Mouse (Mus musculus): Measurements from ENCODE around the gene Lgr4. TPM values are rescaled to one million over a fixed set of nuclear protein-coding genes. Genes with fewer than 3 reads are reported as not detected.
A peak's percentile ranks its signal among the peaks of the same experiment; 100 is the strongest.

Gene Lgr4
- polyA plus RNA-seq, 1 experiment from 2014 or later, result 7.8 TPM

DNA sequence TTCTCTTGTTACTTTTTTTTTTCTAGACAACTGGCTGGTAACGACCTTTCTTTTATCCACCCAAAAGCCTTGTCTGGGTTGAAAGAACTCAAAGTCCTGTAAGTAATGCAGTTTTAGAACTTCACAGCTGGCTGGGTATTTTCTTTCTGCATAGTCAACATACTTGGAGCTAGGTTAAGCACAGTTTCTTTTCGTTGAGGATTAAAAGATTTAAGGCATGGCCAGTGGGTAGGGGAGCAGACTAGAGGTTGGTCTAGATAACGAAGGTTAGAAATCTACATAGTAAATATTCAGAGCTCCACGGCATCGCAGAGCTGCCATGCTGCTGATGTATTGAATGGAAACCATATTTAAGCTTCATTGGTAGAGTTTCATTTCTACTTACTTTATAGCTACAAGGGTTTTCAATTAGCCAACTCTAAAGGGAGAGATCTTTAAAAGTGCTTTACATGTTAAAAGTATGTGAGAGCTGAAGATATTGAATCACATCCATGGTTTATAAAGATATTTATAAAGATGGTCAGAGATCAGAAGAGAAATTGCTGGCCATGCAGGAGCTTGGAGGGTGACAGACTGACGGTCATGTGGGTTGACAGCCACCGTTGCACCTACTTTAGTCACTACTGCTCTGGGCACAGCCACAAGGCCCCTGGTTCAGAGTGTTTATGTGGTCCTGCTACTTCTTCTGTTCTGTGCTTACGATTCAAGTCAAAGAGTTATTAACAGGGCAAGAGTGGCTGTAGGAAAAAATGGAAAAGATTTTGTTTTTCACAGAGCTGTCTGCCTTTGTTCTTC, 72.4 kb downstream of the Lgr4 start:
- H3K4me1 ChIP-seq, result peaks cover 32% of the 10 kb centered on the region
- no peak overlapping the region for H3K9ac ChIP-seq
- ATAC-seq (ENCODE audit: low FRiP score), result no peak
- H3K4me3 ChIP-seq (replicated peaks), result no peak overlapping the region
- H3K9me3 ChIP-seq, result no peaks in the 10 kb centered on the region
- H3K4me2 ChIP-seq, result no peak overlapping the region
- H3K27ac ChIP-seq, result no peak overlapping the region
- peaks cover 56% of the 10 kb centered on the region for H3K27me3 ChIP-seq
- H3K36me3 ChIP-seq (replicated peaks), result no peaks in the 10 kb centered on the region
- WGBS, result 21% methylated on average over 8 of the region's 8 CpGs

DNA sequence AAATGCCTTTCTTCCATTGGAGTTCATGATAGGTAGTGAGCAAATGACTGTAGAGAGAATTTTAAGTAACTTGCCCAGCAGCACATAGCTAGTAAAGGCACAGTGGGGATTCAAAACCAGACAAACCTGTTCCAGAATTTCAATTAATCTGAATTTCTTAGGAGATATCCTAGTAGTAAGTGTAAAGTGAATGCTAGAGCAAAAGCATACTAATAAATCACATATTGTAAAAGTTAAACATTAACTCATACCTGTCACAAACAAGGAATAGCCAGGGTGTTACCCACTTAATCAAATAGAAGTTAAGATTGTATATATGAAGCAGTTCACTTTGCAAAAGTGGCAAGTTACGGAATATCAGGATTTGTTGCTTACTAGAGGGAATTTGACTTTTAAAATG, 74.3 kb downstream of the Lgr4 start:
- WGBS, result 81% methylated on average over 1 of the region's 1 CpGs
- Histone ChIP-seq H3K27ac (no peak overlapping the region), H3K4me1 (peaks cover 18% of the 10 kb centered on the region), H3K36me3 (replicated peaks) (no peaks in the 10 kb centered on the region), H3K27me3 (peaks cover 46% of the 10 kb centered on the region), H3K9ac (no peak overlapping the region), H3K4me3 (replicated peaks) (no peak overlapping the region), H3K4me2 (no peak overlapping the region), H3K9me3 (no peaks in the 10 kb centered on the region)
- no peak for ATAC-seq (ENCODE audit: low FRiP score)

DNA sequence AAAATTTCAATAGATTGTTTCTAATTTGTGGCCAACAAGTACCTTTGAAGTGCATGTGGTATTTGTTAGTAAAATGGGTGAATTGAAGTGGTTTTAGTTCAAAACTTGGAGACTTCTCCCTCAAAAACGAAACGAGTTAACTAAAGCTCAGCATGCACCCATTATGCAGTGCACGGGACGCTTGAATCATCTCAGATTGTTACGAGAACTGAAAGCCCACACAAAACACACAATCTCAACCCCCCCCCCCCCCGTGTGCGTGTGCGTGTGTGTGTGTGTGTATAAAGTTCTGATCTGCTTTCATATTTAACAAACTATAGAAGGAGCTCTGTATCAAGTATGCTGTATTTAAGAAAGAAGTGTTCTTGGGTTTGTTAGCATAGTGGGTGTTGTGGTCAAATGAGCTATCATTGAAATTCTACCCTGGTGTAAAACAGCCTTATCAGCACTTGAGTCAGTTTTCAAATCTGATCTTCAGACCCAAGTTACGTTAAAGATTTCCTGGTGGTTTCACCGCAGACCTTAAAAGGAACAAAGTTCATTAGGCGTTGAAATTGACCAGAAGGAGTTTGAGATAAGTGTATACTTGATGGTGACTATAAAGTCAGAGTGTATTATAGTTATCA, 75.1 kb downstream of the Lgr4 start:
- Histone ChIP-seq H3K4me2 (no peak overlapping the region), H3K9ac (no peak overlapping the region), H3K4me1 (peaks cover 18% of the 10 kb centered on the region), H3K4me3 (replicated peaks) (no peak overlapping the region), H3K9me3 (no peaks in the 10 kb centered on the region), H3K27me3 (peaks cover 38% of the 10 kb centered on the region), H3K36me3 (replicated peaks) (no peaks in the 10 kb centered on the region), H3K27ac (no peak overlapping the region)
- ATAC-seq (ENCODE audit: low FRiP score), result no peak
- WGBS, result 24% methylated on average over 11 of the region's 11 CpGs

DNA sequence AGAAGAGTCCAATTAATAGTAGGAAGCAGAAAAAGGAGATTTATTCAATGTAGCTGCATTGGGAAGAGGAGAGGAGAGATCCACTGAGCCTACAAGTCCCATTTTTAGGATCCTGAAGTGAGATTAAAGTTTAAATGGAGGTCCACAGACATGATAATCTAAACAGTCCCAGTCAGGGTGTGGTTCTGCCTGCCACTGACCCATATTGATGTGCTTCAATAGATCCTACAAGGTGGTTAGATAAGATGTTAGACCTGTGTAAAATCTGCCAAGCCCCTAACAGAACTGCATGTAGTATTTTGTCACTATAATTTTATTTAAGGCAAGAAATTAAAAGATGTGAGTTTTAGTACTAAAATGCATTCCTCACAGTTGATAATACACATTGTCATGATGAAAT, 76.0 kb downstream of the Lgr4 start:
- H3K36me3 ChIP-seq (replicated peaks), result no peaks in the 10 kb centered on the region
- H3K9me3 ChIP-seq, result no peaks in the 10 kb centered on the region
- H3K27me3 ChIP-seq, result peaks cover 32% of the 10 kb centered on the region
- H3K9ac ChIP-seq, result no peak overlapping the region
- ATAC-seq (ENCODE audit: low FRiP score), result no peak
- H3K27ac ChIP-seq, result no peak overlapping the region
- H3K4me3 ChIP-seq (replicated peaks), result no peak overlapping the region
- no peak overlapping the region for H3K4me2 ChIP-seq
- H3K4me1 ChIP-seq, result peaks cover 18% of the 10 kb centered on the region

DNA sequence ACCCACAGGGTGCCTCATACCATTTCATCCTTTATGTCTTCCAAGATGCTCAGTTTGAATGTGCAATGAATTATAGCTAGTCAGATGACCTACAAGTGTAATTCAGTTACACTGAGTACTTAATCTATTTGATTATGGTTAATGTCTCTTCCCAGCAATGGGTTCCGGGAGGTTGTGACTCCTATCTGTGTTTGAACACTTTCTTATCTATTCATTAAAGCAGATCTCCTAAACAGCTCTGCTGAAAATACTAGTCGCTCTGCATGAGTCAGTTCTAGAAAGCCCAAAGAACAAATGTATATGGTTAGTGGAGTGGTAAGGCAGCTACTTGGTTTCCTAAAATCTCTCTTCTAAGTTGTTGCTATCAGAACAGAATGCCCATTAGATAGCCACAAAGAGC, 77.6 kb downstream of the Lgr4 start:
- Histone ChIP-seq H3K4me2 (no peak overlapping the region), H3K27me3 (peaks cover 30% of the 10 kb centered on the region), H3K4me3 (replicated peaks) (no peak overlapping the region), H3K9me3 (no peaks in the 10 kb centered on the region), H3K9ac (no peak overlapping the region), H3K36me3 (replicated peaks) (no peaks in the 10 kb centered on the region), H3K4me1 (peaks cover 5% of the 10 kb centered on the region; the same call in 1 of the 2 replicates), H3K27ac (no peak overlapping the region)
- 86% methylated on average over 2 of the region's 2 CpGs for WGBS
- ATAC-seq (ENCODE audit: low FRiP score), result no peak

DNA sequence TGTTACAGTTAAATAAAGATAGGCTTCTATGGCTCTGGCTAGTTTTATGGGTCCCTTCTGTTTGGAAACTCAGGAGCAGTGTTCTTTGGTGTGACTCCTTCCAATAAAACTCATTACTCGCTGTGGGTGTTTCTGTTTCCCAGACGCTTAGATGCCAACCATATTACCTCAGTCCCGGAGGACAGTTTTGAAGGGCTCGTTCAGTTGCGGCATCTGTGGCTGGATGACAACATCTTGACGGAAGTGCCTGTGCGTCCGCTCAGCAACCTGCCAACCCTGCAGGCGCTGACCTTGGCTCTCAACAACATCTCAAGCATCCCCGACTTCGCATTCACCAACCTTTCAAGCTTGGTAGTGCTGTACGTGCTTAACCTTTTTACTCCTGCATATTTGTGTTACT, 79.0 kb downstream of the Lgr4 start:
- H3K4me2 ChIP-seq, result no peak overlapping the region
- H3K27ac ChIP-seq, result no peak overlapping the region
- no peak overlapping the region for H3K9ac ChIP-seq
- no peak overlapping the region for H3K4me3 ChIP-seq (replicated peaks)
- ATAC-seq (ENCODE audit: low FRiP score), result no peak
- H3K36me3 ChIP-seq (replicated peaks), result no peaks in the 10 kb centered on the region
- WGBS, result 77% methylated on average over 12 of the region's 12 CpGs
- H3K27me3 ChIP-seq, result peaks cover 19% of the 10 kb centered on the region
- no peaks in the 10 kb centered on the region for H3K4me1 ChIP-seq
- H3K9me3 ChIP-seq, result no peaks in the 10 kb centered on the region

DNA sequence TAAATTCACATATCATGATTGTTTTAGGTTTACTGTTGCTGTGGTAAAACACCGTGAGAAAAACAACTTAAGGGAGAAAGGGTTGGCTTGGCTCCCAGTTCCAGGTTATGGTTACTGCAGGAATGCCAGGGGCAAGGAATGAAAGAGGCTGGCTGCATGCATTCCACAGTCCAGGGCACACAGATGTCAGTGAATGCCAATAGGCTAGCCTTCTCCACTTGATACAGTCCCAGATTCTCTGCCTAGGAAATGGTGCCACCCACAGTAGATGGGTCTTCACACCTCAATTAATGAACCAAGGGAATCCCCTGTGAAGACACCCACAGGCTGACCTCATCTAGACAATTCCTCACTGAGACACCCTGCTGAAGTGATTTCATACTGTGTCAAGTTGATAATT, 87.2 kb downstream of the Lgr4 start:
- no peaks in the 10 kb centered on the region for H3K9me3 ChIP-seq
- WGBS, result 82% methylated on average over 1 of the region's 1 CpGs
- H3K27ac ChIP-seq, result no peak overlapping the region
- no peak overlapping the region for H3K9ac ChIP-seq
- no peak overlapping the region for H3K4me2 ChIP-seq
- H3K4me3 ChIP-seq (replicated peaks), result no peak overlapping the region
- H3K4me1 ChIP-seq, result no peaks in the 10 kb centered on the region
- peaks cover 6% of the 10 kb centered on the region; the same call in 1 of the 2 replicates for H3K27me3 ChIP-seq
- no peaks in the 10 kb centered on the region for H3K36me3 ChIP-seq (replicated peaks)
- ATAC-seq (ENCODE audit: low FRiP score), result no peak

DNA sequence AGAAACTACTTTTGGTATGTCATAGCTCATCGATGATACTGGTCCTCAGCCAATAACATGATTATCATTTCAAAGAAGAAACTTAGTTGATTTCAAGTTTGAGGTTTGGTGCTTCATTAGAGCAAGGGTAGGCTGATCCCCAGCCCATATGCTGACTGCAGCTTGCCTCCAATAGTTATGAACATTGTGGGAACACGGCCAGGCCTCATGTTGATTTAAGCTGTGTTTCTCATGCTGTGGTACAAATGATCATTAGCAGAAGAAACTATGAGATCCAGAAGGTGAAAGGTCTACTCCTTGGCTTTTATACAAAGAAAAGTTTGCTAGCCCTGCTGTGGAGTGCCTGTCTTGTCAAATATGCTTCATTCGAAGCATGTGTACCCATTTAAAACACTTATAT, 87.7 kb downstream of the Lgr4 start:
- Histone ChIP-seq H3K27me3 (peaks cover 6% of the 10 kb centered on the region; the same call in 1 of the 2 replicates), H3K36me3 (replicated peaks) (no peaks in the 10 kb centered on the region), H3K27ac (no peak overlapping the region), H3K9me3 (no peaks in the 10 kb centered on the region), H3K4me1 (no peaks in the 10 kb centered on the region), H3K4me2 (no peak overlapping the region), H3K4me3 (replicated peaks) (no peak overlapping the region), H3K9ac (no peak overlapping the region)
- no peak for ATAC-seq (ENCODE audit: low FRiP score)
- WGBS, result 86% methylated on average over 3 of the region's 3 CpGs

DNA sequence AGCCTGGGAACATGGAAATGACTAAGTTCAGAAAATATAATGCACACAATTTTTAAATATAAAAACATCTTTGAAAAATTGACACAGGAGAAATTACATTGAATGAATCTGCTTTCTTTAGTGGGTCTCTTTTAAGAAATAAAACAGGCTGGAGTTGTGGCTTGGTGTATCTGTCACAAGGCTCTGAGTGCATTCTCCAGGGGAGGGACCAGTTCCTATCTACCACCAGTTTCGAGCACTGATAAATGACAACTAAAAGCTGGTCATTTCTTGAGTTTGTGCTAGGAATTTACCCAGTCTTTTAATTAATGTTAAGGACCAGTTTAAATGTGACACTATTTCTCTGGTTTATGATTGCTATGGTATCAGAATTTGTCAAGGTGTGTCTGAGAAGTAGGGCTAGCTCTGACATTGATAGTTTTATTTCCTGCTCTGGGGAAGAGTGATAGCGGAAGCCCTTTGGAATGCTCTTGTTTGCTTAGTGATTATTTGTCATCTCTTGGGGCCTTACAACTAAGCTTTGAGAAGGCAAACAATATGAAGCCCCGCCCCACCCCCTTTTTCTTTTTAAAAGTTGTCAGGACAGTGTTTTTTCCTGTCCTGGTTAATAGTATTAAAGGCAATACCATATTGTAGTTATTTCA, 88.3 kb downstream of the Lgr4 start:
- H3K9ac ChIP-seq, result no peak overlapping the region
- H3K9me3 ChIP-seq, result no peaks in the 10 kb centered on the region
- H3K27me3 ChIP-seq, result peaks cover 6% of the 10 kb centered on the region; the same call in 1 of the 2 replicates
- no peak overlapping the region for H3K4me3 ChIP-seq (replicated peaks)
- WGBS, result 90% methylated on average over 3 of the region's 3 CpGs
- no peak overlapping the region for H3K4me2 ChIP-seq
- no peak for ATAC-seq (ENCODE audit: low FRiP score)
- no peak overlapping the region for H3K27ac ChIP-seq
- no peaks in the 10 kb centered on the region for H3K4me1 ChIP-seq
- H3K36me3 ChIP-seq (replicated peaks), result no peaks in the 10 kb centered on the region

DNA sequence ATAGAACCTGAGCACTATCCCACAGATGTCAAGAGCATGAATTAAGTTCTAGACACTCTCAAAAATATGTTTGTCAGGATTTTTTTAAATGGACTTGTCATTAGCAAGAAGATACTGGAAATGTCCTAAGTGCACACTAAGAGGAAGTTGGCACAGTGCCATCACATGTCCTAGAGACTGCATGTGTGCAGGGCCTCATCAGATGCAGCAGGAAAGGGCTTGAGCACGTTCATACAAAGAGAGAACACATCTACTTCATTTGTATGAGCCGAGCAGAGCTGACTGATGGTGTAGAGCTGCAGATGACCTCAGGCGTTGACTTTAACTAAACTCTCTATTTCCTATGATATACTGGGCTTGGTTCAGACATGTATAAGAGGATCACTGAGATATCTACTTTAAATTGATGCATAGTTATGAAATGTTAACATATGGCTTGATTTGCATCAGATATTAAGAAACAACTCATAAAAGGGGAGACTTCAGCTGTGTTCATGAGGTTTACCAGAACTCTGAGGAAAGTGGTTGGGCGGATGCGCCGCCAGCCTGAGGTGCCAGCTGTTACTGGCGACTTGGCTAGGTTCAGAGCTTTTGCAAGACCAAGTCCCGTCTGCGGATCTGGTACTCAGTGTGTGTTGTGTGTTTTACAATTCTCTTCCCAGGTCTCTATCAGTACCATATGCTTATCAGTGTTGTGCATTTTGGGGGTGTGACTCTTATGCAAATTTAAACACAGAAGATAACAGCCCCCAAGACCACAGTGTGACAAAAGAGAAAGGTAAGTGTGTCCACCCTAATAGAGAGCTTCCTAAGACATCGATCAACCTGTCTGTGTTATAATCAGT, 90.2 kb downstream of the Lgr4 start:
- 94% methylated on average over 10 of the region's 10 CpGs for WGBS
- H3K4me3 ChIP-seq (replicated peaks), result no peak overlapping the region
- no peaks in the 10 kb centered on the region for H3K4me1 ChIP-seq
- H3K27ac ChIP-seq, result no peak overlapping the region
- ATAC-seq (ENCODE audit: low FRiP score), result 0 out of 2 replicates have a peak, but pooled peaks have one; percentile 11
- H3K9me3 ChIP-seq, result no peaks in the 10 kb centered on the region
- H3K36me3 ChIP-seq (replicated peaks), result no peaks in the 10 kb centered on the region; the same call in 1 of the 2 replicates
- H3K9ac ChIP-seq, result no peak overlapping the region
- H3K27me3 ChIP-seq, result no peaks in the 10 kb centered on the region
- no peak overlapping the region for H3K4me2 ChIP-seq

DNA sequence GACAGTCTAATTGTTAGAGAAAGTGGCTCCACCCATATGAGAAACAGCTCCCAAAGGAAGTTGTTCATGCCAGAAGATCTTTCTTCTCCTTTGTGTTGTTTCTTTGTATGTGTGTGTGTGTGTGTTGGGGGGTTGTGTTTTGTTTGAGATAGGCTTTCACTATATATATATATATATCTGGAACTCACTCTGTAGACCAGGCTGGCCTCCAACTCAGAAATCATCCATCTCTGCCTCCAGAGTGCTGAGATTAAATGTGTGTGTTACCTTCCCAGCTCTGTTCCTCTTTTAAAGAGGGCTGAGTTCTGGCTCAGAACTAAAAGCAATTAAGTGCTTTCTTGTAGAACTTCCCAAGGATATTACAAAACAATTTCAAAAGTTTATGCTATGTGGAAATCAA, 92.0 kb downstream of the Lgr4 start:
- Histone ChIP-seq H3K27me3 (no peaks in the 10 kb centered on the region), H3K9me3 (no peaks in the 10 kb centered on the region), H3K27ac (no peak overlapping the region), H3K4me2 (no peak overlapping the region), H3K36me3 (replicated peaks) (no peaks in the 10 kb centered on the region; the same call in 1 of the 2 replicates), H3K4me1 (no peaks in the 10 kb centered on the region), H3K9ac (no peak overlapping the region), H3K4me3 (replicated peaks) (no peak overlapping the region)
- no peak for ATAC-seq (ENCODE audit: low FRiP score)

DNA sequence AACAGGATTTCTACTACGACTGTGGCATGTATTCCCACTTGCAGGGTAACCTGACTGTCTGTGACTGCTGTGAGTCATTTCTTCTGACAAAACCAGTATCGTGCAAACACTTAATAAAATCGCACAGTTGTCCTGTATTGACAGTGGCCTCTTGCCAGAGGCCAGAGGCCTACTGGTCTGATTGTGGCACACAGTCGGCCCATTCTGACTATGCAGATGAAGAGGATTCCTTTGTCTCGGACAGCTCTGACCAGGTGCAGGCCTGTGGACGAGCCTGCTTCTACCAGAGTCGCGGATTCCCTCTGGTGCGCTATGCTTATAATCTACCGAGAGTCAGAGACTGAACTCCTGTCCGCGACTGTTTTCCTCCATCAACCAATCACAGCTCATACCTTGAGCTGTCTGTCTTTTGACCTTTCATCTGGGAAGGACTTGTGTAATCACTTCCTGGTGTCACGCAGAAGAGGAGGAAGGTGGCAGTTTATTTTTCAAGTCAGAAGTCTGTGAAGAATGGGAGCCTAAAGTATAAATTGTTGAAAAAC, 94.8 kb downstream of the Lgr4 start:
- no peak overlapping the region for H3K27ac ChIP-seq
- ATAC-seq (ENCODE audit: low FRiP score), result no peak
- H3K27me3 ChIP-seq, result no peaks in the 10 kb centered on the region
- no peak overlapping the region for H3K4me3 ChIP-seq (replicated peaks)
- H3K4me1 ChIP-seq, result no peaks in the 10 kb centered on the region
- no peak overlapping the region for H3K4me2 ChIP-seq
- WGBS, result 90% methylated on average over 13 of the region's 13 CpGs
- H3K9me3 ChIP-seq, result no peaks in the 10 kb centered on the region
- no peak overlapping the region for H3K9ac ChIP-seq
- no peaks in the 10 kb centered on the region; the same call in 1 of the 2 replicates for H3K36me3 ChIP-seq (replicated peaks)
